Mouse (Mus musculus) frontal cortex, postnatal 10 days (tissue): ENCODE data around the gene Nup50.
A peak's percentile ranks its signal among the peaks of the same experiment; 100 is the strongest.

Experiments used
- DNase-seq, 2 experiments: peaks; one replicate each; pipeline ENCODE4 v3.0.0; 2022; ENCODE audit warnings: low spot score in 2 of 2, mixed read lengths in 1 of 2

Gene Nup50

DNA sequence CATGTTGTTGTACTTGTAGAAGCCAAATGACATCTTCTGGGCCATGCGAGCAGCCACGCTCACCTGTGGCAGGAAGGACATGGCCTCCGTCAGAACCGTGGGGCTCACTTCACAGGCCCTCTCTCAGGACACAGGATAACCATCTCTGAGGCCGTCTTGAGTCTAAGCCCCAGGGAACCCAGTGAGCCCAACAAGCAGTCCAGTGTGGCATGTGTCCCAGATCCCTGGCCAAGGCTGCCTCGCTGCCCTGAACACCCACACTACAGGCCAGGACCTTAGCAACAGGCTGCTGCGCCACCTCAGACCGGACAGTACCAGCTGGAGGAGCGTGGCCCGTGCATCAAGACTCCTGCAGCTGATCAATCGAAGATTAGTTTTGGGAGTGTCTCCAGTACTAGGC, 30.0 kb downstream of the Nup50 start:
- no peak for DNase-seq

DNA sequence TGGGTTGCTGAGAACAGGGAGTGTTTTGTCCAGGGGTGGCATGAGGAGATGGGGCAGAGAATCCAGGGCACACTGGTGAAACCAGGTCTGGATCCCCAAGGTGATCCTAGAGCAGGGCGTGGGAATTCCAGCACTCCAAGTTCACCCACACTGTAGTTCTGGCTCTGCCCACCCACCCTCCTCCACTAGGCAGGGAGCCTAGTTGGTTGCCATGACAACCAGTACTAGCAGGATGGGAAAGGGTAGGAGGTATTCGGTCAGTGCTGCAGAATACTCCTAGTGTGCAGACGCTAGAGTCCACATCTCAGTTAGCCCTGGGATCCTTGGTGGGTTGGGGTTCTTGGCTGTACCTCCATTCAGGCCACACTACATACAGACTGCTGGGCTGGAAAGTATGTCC, 34.6 kb downstream of the Nup50 start:
- DNase-seq = peak; percentile 49 to 68

DNA sequence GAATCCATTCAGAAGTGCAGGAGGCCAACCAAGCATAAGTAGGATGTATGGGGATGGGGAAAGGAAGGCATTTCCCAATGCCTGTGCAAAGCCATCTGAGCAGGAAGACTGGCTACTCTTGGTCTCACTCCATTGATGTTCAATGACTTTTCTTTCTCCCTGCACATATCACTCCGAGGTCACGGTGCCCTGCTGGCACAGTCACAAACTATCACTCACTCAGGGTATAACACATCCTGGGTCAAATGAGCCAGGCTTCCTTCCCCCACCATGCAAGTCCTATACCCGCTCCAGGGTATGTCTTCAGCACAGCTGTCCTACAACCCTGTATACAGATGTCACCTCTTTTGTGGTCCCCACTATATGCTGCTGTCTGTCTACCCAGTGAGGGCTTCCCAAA, 35.1 kb downstream of the Nup50 start:
- DNase-seq = no peak

DNA sequence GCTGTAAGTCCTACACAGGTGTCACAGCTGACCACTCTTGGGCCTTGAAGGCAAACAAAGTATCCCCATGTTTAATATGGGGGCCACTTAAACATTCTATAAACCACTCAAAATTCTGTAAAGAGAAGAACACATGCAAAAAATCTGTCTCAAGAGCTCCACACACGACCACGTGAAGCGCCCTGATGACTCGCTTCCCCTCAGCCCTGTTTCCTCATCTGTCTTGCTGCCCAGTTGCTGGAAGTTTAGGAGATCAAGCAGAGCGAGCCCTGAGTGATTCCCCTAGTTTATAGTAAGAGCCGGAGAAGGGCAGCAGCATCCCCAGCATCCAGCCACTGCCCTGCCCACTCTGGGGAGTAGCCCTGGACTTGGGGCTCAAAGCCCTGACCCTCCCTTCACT, 36.7 kb downstream of the Nup50 start:
- no peak for DNase-seq

DNA sequence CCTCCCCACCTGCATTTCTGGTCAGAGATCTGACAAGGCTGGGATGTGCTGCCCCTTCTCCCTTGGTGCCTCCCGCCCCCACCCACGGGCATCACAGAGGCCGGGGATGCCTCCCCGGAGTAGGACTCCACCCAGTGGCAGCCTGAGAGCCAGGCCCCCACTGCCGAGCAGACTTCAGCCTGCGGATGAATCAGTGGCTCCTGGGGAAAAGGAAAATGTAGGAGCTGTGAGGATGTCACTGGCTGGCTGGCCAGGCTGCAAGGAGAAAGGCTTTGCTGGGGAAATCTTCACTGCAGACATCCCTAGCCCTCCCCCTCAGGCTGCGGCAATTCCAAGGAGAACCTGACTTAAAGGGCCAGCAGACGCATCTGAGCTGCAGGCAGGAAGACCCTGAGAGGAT, 37.5 kb downstream of the Nup50 start:
- peak in 1 of 2 experiments; percentile 43 for DNase-seq

DNA sequence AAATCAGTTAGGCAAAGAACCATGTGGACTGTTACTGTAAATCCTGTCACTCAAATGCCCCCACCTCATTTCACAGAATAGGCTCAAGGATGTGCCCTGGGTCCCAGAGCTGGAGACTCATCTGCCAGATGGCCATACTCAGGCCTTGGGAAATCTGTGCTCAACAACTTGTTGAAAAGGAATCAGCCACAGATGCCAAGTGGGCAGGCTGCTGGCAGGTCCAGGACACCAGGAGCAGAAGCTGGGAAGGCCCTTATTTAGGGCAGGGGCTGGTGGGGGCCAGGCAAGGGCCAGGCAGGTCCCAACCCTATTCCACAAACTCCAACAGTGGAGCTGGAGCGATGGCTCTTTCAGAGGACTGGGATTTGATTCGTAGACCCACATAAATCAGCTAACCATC, 39.3 kb downstream of the Nup50 start:
- no peak for DNase-seq

DNA sequence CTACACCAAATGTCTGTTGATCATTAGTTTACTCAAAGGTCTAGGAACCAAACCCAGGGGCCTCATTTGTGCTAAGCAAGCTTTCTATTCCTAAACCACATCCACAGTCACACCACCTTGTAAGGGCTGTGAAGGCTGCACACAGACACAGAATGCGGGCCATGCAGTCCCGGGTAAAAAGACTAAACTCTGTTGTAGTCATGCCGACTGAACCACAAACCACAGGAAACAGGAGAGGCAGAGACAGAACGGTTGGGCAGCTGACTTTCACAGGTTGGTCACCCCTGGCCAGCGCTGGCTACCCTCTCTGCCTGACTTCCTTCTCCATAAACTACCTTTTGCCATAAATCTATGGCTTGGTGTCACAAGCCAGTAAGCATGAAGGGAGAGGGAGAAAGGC, 41.6 kb downstream of the Nup50 start:
- no peak for DNase-seq

DNA sequence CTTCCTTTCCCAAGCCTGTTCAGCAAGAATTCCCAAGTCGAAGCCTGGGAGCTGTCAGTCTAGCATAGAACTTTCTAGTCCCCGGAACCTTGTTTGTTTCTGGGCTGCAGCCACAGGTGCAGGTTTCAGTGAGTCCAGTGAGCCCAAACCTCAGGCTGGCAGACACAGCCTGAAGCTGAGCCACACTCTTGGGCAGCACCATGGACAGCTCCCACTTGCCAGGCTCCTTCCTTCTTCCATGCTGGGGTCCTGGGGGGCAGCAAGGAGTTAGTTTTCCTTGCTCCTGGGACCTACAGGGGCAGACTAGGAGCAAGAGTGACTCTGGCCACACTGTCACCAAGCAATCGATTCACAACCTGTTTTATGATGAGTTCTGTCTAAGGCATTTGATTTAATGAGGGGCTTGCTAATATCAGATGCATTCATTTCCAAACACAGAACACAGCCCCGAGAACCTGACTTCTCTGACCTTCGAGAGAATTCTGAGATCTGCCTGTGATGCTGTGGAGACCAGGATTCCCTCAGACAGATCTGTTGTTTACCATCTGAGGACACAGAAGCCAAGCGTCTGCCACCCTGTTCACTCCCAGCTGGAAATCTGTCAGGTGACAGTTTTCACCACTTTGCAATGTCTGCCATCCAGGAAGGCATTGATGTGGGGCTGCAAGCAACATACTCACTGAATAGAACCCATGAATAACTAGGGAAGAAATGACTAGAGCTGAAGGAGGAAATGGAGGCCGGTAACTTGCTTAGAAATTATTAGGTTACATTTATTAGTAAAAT, 42.6 kb downstream of the Nup50 start:
- no peak for DNase-seq

DNA sequence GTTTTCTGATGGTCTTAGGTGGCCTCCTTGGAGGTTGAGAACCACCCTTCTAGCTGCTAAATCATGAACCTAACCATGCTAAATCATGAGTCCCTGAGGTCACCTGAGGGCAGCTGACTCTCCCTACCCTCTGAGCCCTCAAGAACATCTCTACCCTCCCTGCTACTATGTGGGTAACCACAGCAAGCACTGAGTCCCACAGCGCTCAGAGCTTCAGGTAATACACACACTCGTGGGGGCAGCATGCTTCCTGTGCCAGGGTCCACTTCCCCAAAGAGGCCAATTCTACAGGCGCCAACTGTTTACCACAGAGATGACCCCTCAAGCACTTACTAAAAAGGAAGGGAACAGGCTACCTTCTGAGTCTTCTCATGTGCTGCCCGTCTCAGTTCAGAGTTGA, 45.3 kb downstream of the Nup50 start:
- DNase-seq = no peak

DNA sequence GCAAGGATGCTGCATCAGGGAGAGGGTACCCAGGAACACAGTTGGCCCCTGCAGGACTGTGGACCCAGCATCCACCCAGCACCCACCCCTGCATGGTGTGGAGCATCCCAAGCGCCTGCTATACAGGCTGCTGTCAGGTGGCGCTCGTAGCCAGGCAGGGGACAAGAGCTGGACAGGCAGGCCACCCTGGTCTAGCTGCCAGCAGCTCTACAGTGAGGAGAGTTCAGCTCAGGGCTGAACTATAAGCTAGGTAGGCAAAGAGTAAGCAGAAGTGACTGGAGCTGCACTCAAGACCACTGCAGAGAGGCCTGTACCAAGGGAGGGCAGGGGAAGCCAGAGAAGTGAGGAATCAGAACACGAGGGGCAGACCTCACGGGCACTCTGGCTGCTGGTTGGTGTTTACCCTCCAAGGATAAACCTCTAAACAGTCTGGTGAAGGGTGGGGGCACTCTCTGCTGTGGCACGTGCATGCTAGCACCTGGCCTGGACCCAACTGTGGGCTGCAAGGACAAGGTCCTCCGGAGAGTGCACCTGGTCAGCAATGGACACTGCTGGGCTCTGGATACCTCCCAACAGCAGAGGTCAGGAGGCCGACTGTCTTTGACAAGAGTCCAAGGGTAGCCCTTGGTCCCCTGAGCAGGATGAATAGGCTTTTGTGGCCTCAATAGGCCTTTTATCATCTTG, 49.8 kb downstream of the Nup50 start:
- no peak for DNase-seq

DNA sequence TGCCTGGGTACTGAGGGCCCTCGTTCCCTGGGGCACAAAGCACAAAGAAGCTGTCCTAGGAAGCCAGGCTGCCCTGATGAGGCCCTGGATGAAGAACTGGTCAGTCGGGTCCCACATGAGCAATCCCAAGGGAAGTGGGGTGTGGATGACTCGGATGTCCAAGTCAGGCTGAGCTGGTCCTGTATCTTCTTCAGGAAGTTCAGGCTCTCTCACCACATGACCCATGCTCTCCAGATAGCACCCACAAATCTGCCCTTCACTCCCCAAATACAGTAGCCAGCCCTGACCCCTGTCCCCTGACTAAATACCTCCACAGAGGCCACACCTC, 50.3 kb downstream of the Nup50 start:
- DNase-seq = no peak

DNA sequence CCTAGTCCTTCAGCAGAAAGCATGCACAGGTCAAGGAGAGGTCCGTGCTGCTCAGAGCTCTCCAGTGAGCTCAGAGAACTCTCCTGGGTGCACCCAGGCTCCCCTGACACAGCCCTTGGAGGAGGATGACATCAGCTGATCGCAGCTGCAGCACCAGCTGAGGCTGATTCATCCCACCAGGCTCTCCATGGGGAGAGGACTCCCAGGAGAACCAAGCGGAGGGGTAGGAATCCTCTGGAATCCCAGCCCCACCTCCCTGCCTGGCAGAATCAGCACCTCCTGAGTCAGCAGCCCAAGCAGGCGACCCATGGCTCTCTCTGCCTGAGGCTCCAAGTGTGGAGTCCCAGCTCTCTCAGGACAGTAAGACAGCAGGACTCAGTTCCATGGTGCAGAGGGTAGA, 52.5 kb downstream of the Nup50 start:
- DNase-seq = no peak

DNA sequence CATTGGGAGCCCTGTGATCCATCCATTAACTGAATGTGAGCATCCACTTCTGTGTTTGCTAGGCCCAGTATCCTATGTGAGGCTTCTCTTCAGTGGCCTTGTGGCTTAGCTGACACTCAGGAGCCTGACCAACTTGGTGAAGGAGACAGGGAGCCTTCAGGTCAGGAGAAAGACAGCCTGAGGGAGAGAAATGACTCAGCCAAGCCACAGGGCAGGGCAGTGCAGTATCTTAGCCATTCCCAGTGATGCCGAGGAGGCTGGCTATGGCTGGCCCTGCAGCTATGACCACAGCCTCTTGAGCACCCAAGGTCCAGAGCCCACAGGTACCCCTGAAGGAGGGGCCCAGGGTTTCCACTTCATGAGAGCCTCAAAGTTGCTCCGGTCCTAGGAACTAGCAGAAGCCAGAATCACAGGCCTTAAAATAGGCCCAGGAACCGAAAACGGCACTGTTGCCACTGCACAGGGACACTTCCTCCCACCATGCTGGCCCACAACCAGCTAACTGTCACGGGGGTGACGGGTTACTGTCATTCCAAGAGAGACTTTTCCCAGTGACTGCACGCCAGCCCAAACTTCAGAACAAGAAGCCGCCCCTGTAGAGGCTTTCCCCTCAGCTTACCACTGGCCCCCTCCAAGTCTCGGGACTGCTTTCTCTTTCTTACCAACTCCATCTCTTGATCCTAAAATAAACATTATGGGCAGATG, 58.5 kb downstream of the Nup50 start:
- DNase-seq = no peak

DNA sequence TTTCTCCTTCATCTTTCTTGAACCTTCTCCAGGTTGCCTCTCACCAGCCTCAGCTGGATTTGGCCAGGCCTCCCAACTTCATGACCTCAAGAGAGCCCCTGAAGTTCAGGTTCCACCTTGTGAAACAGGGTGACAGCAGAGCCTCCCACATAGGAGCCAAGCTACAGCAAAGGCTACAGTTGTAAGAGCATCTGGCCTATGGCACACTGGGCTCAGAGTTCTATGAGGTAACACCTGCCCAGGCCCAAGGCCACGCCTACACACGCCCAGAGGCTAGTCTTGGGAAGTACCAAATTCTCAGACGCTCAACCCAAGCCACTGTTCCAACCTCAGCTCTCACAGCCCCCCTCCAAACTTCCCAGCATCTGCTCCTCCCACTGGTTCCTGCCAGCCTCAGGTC, 59.7 kb downstream of the Nup50 start:
- DNase-seq = no peak

DNA sequence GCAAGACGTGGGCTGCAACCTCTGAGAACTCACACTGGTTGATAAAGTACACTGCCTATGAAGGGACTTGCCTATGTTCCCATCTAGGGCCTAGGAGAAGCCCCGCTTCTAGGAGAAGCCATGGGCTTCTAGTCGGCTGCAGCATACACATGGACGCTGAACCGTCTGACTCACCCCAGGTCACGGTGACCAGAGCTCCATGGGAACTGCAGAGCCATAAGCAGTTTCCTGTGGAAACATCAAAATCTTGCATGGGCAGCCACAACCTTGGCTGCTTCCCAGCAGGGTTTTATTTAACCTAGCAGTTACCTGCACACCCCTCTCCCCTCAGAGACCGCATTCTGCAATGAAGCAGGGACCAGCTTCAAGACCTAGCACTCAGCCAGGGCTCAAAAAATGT, 60.5 kb downstream of the Nup50 start:
- DNase-seq = no peak

DNA sequence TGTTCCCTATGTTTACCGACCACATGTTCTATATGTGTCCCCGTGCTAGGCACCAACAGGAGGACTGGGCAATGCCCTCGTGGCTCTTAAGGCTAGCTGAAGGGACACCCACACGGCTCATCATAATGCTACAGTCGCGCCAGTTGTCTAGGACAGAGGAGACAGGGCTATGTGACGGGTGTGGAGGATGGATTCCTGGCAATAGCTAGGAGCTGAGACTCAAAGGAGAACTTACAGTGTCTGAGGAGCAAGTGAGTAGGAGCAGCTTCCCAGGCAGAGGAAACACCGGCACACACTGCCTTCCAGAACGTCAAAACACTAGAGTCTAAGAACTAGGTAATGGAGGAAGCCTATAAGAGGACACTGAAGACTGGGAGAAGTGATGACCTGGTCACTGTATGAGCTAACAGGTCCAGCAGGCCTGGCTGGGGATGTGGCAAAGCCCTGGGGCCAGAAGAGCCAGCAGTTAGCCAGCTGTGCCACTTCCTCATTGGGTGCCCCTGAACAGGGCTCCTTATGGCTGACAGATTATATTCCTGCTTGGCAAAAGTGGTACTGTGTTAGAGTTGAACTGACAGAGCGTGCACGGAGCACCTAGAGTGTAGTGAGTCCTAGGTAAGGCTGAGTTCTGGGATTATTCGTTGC, 62.4 kb downstream of the Nup50 start:
- DNase-seq = no peak

DNA sequence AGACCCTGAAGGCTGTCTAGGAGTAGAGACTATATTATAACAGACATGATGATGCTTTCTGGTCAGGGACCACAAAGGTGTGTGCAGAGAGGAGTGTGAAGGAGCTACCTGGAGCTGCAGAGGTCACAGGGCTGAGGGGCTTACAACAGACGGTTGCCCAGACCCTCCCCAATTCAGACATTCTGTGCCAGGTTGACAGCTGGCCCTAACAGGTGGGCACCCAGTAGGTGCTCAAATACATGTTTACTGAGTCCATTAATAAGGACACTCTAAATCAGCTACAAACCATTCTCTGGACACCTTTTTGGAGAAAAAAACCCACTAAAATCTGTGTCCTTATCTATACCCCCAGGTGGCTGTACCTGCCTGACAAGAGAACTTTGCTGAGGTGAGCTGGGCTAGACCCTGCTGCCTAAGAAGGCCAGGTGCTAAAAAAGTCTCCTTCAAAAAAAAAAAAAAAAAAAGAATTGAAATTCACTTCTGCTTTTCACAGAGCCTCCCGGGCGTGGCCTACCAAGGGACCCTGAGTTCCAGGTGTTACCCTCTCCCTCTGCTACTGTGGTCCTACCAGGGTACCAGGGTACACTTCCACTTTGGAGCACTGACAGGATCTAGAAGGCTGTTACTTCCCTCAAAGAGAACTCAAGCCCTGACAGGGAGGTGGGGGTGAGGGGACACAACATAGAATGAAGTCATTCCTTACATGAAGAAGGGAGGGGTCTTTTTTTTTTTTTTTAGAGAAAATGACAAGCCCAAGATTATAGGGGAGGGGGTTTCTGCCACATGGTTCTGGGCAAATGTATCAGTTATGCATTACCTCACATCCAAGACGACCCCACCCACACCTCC, 63.2 kb downstream of the Nup50 start:
- no peak for DNase-seq

DNA sequence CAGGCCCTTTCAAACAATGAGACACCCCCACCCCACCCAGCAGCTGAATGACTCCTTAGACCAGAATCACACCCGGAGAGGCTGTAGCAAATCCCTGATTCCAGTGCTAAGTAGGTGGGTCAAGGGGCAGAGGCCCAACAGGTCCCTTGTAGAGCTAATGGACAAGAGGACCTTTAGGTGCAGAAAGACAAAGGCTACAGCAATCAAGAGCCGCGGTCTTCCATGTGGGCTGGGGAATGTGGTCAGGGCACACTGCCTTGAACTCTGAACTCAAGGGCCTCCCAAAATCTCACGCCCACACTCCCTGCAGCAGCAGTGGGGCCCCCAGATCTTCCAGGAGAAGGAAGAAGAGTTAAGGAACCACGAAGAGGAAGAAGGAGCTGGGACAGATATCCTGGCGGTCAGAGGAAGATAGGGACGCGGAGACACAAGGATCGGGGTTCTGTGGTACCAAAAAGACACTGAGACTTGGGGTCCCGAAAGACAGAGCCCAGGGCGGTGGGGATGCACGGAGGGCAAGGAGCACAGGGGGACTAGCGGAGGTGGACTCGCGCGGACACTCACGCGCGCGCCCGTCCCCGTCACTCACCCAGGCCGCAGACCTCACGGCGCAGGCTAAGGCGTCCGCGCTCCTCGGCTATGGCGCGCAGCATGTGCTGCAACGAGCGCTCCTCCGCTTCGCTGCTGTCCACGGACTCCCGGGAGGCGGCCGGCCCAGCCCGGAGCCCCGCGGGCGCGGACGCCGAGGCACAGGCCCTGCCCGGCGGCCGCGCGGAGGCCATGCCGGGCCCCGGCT, 64.0 kb downstream of the Nup50 start:
- DNase-seq = peak in 1 of 2 experiments; percentile 59

DNA sequence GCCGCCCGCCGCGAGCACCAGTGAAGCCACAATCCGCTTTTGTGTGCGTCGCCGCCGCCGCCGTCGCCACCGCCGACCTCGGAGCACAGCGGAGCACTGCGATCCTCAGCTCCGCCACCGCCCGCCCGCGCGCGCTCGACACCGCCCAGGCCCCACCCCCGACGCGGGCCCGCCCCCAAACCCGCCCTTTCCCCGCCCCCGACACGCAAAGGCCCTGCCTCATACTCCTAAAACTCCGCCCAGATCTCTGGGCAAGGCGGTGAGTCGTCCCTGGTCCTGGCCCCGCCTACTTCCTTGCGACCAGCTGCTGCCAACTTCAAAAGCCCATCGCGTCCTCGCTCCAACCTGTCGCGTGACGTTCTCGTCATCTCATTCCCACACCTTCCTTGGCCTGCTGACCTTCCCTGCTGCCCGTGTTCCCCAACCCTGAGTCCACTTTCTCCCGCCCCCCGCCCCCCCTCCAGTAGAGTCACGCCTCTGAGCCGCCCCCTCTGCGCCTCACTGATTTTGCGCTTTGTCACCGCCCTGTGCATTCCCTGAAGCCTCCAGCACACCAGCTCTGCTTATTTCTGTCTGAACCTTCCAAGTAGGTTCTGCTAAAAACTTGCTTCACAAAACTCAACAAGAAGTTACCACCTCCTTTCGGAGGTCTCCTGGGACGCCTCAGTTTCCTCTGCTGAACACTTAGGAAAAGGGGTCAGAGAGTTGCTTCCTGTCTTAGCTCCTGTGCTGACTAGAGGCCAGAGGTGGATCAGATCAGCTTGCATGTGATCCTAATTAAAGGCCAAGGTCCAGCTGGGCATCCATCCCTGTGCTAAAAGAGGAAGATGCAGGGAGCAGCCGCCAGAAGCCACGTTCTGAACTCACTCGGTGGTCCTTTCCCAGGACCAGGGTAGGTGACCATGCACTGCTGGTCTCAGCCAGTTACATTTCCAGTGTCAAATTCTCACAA, 64.9 kb downstream of the Nup50 start, which contains the start of gene 5031439G07Rik:
Gene 5031439G07Rik, minus strand, starts transcription at position 678 of the 952 bp plus-strand sequence.
- peak; percentile 88 for DNase-seq
